Mouse (Mus musculus) ES-CJ7 (cell line): ENCODE measurements around the gene Ptpn6.

Experiments
- DNase-seq: peaks from one replicate; pipeline ENCODE4 v3.0.0; 2011; ENCODE audit warnings: low read depth, low spot score

Ptpn6 gene

GRCm38 (mm10) chr6:124738511-124739023 is at the start of gene Ptpn6:
Ptpn6 (minus strand) TSS chr6:124738714.
- peak; percentile 92 for DNase-seq

GRCm38 (mm10) chr6:124787722-124788121 is 49.2 kb upstream of the Ptpn6 start:
- DNase-seq, result no peak

- DNase-seq, result no peak
Observed at GRCm38 (mm10) chr6:124786756-124787420, 48.4 kb upstream of the Ptpn6 start.

- peak; percentile 94 for DNase-seq
Observed at GRCm38 (mm10) chr6:124782436-124782835, 43.9 kb upstream of the Ptpn6 start.

GRCm38 (mm10) chr6:124780917-124781316 is 42.4 kb upstream of the Ptpn6 start:
- no peak for DNase-seq

GRCm38 (mm10) chr6:124779984-124780416 is 41.5 kb upstream of the Ptpn6 start:
- DNase-seq, result peak; percentile 66

- peak; percentile 81 for DNase-seq
Observed at GRCm38 (mm10) chr6:124779222-124779983, 40.9 kb upstream of the Ptpn6 start, which contains the start of gene Lrrc23. Lrrc23 (minus strand) TSS chr6:124779727.

GRCm38 (mm10) chr6:124770511-124770910 is 32.0 kb upstream of the Ptpn6 start:
- DNase-seq, result no peak

GRCm38 (mm10) chr6:124770013-124770412 is 31.5 kb upstream of the Ptpn6 start:
- no peak for DNase-seq

- peak; percentile 41 for DNase-seq
Observed at GRCm38 (mm10) chr6:124769101-124769765, 30.7 kb upstream of the Ptpn6 start, which contains the start of gene Eno2. Eno2 (minus strand) TSS chr6:124769673.

- DNase-seq, result no peak
Observed at GRCm38 (mm10) chr6:124768704-124769044, 30.2 kb upstream of the Ptpn6 start.

GRCm38 (mm10) chr6:124767920-124768703 is 29.6 kb upstream of the Ptpn6 start:
- DNase-seq, result peak; percentile 88

- DNase-seq, result no peak
Observed at GRCm38 (mm10) chr6:124767536-124767919, 29.0 kb upstream of the Ptpn6 start.

- DNase-seq, result no peak
Observed at GRCm38 (mm10) chr6:124765951-124766350, 27.4 kb upstream of the Ptpn6 start.

GRCm38 (mm10) chr6:124759259-124759658 is 20.7 kb upstream of the Ptpn6 start:
- DNase-seq, result peak; percentile 97

- no peak for DNase-seq
Observed at GRCm38 (mm10) chr6:124758849-124759232, 20.3 kb upstream of the Ptpn6 start.

- no peak for DNase-seq
Observed at GRCm38 (mm10) chr6:124757909-124758848, 19.7 kb upstream of the Ptpn6 start.

GRCm38 (mm10) chr6:124757351-124757880 is 18.9 kb upstream of the Ptpn6 start:
- DNase-seq, result no peak

GRCm38 (mm10) chr6:124756652-124757350 is 18.3 kb upstream of the Ptpn6 start:
- DNase-seq, result peak; percentile 67
